Mouse (Mus musculus) midbrain, embryonic 16.5 days (tissue): ENCODE measurements around the gene Sec16a. TPM values are rescaled to one million over a fixed set of nuclear protein-coding genes. Genes with fewer than 3 reads are reported as not detected.

Source experiments
- ATAC-seq: fragments of 200-750 bp; cut with Nextera tagmentation; 2 replicates; pipeline ENCODE4 v1.8.0; 2017; ENCODE audit warnings: moderate TSS enrichment
- H3K27ac ChIP-seq: fragments of 300-500 bp; sonication (generic); 2 replicates; pipeline ENCODE4 v1.5.1; 2014; ENCODE audit warnings: mild to moderate bottlenecking, low read length, mixed read lengths
- H3K27me3 ChIP-seq: fragments of 300-500 bp; sonication (generic); 2 replicates; pipeline ENCODE4 v1.6.1; 2014; ENCODE audit warnings: low read depth, low read length, mixed read lengths; ENCODE audit not compliant: control insufficient read depth, insufficient read depth
- H3K36me3 ChIP-seq: fragments of 300-500 bp; sonication (generic); 2 replicates; pipeline ENCODE4 v1.6.1; 2014; ENCODE audit warnings: mild to moderate bottlenecking, low read length, moderate library complexity, mixed read lengths; ENCODE audit not compliant: control insufficient read depth, insufficient read depth
- H3K4me1 ChIP-seq: fragments of 300-500 bp; sonication (generic); 2 replicates; pipeline ENCODE4 v1.6.1; 2014; ENCODE audit warnings: mild to moderate bottlenecking, low read length, mixed read lengths; ENCODE audit not compliant: control insufficient read depth, insufficient read depth
- H3K4me2 ChIP-seq: fragments of 300-500 bp; sonication (generic); 2 replicates; pipeline ENCODE4 v1.6.1; 2014; ENCODE audit warnings: mild to moderate bottlenecking, low read length, mixed read lengths
- H3K4me3 ChIP-seq: fragments of 300-500 bp; sonication (generic); 2 replicates; pipeline ENCODE4 v1.5.1; 2014; ENCODE audit warnings: low read depth, mild to moderate bottlenecking, low read length, moderate library complexity, mixed read lengths
- H3K9ac ChIP-seq: fragments of 300-500 bp; sonication (generic); 2 replicates; pipeline ENCODE4 v1.6.1; 2014; ENCODE audit warnings: low read depth, low read length, mixed read lengths
- H3K9me3 ChIP-seq: fragments of 300-500 bp; sonication (generic); replicated peaks from 2 replicates; pipeline ENCODE4 v1.6.1; 2014; ENCODE audit warnings: mild to moderate bottlenecking, low read length, mixed read lengths; ENCODE audit not compliant: control insufficient read depth, poor library complexity, severe bottlenecking
- WGBS: fragments of 180-500 bp; shearing (Covaris S2); extraction: QIAGEN DNeasy Blood & Tissue Kit; methylation state at CpG from one replicate; pipeline ENCODE4 v1.1.7; 2014; 5-methylcytosine and 5-hydroxymethylcytosine counted together
- polyA plus RNA-seq: library from polyadenylated mRNA; unstranded; fragments of >200 nt; fragmentation: Nextera tagmentation; extraction: Ambion mirVana; gene quantifications from 2 replicates; pipeline ENCODE4 v1.2.1, GENCODE M21; 2015

Sec16a gene
- polyA plus RNA-seq, 1 experiment from 2014 or later: 18.7 TPM

DNA sequence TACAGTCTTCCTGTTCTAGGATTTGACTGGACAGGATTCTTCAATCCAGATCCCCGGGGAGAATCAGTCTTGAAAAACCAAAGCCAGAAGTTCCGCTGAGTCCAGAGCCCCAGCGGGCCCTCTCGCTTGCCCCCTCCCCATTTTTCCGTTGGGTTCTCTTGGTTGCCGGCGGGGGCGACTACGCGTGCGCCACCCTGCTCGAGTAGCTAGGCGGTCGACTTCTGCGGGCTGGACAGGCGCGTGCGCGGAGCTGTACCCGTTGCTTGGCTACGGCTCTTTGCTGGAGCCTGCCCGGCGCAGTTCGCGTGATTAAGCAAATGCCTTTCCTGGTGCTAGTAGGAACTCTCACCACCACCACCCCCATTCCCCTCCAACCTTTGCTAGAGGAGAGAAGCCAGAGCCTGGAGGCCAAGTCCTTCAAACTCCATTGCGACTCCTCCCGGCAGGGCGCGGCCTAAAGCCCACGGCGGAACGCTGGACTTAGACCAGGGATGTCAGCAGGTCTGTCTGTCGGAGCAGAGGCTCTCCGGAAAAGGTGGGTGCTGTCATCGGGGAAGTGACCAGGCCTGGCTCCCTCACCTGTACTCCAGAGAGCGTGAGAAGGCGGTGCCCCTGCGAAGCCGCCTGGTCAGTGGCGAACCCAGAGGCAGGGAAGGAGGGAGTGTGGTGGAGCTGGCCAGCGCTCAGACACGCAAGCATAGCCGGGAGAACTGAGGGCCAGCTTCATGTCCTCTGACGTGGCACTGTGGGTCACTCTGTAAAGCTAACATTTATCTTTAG, 840 bp upstream of the Sec16a start:
- peak; percentile 92 for ATAC-seq
- peak overlapping the region; percentile 95 for H3K27ac ChIP-seq
- H3K9ac ChIP-seq: peak overlapping the region; percentile 74
- peaks cover 8% of the 10 kb centered on the region; the same call in 1 of the 2 replicates for H3K36me3 ChIP-seq
- H3K4me1 ChIP-seq: peaks cover 33% of the 10 kb centered on the region
- no peaks in the 10 kb centered on the region for H3K27me3 ChIP-seq
- WGBS: under 1% methylated on average over 44 of the region's 44 CpGs
- peak overlapping the region; percentile 59 for H3K4me3 ChIP-seq
- H3K9me3 ChIP-seq: no peaks in the 10 kb centered on the region
- H3K4me2 ChIP-seq: peak overlapping the region; percentile 88

DNA sequence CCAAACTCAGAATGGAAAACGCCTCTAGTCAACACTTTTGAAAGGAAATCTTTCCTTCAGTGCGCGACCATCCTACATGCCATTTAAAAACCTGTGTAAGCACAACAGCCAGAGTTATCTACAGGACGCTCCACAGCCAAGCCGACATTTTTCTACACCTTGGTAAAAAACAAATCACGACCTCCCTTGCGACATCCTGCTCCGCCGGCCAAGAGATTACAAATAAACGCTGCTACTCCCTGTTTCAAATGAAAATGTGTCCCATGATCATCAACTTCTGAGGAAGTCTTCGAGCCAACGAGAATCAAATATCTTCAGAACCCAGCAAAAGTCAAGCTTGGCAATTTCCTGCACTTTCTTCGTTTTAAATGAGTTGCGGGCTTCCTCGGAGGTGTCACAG, 648 bp downstream of the Sec16a start:
- Histone ChIP-seq H3K4me2 (peak overlapping the region; percentile 78), H3K9me3 (no peaks in the 10 kb centered on the region), H3K4me1 (peaks cover 31% of the 10 kb centered on the region), H3K27me3 (no peaks in the 10 kb centered on the region), H3K36me3 (peaks cover 22% of the 10 kb centered on the region; the same call in 1 of the 2 replicates), H3K27ac (peak overlapping the region; percentile 82), H3K9ac (peak overlapping the region; percentile 73), H3K4me3 (peak overlapping the region; percentile 59)
- 3% methylated on average over 15 of the region's 15 CpGs for WGBS
- no peak for ATAC-seq

DNA sequence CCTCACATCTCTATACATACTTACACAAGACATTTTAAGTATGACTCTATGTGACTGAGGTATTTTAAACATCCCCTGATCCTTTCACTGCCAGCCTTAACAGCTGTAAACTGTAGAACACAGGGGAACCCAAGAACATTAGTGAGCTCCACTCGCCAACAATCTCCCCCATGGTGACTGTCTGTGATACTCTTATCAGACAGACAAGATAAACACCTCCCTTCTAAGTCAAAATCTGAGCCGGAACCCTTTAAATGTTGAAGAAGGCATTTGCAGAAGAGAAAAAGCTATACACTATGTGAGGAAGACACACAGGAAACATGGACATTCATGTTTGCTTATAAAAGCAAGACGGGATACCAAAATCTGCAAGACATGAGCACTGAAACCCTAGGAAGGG, 1.1 kb downstream of the Sec16a start:
- 57% methylated on average over 3 of the region's 3 CpGs for WGBS

DNA sequence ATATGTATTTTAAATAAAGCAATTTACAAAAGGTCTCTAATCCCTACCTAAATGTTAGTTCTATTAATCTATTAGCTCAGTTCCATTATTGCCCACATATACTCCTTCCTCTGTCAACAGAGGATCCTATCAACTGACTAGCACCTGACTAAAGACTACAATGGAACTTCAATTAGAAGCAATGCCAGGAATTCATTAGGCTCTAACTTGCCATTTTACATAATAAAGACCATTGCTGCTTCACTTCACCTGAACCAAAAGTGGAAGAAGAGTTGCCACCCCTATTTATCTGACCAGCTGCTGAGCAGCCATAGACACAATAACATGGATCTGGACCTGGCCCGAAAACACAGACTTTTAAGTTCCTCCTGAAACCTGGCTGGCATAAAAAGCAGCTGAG, 2.2 kb downstream of the Sec16a start:
- no peak overlapping the region for H3K9ac ChIP-seq
- no peak overlapping the region for H3K4me3 ChIP-seq
- H3K27me3 ChIP-seq: no peaks in the 10 kb centered on the region
- ATAC-seq: no peak
- peaks cover 31% of the 10 kb centered on the region for H3K4me1 ChIP-seq
- H3K27ac ChIP-seq: no peak overlapping the region
- no peak overlapping the region for H3K4me2 ChIP-seq
- H3K9me3 ChIP-seq: no peaks in the 10 kb centered on the region
- 61% methylated on average over 1 of the region's 1 CpGs for WGBS
- peaks cover 30% of the 10 kb centered on the region; the same call in 1 of the 2 replicates for H3K36me3 ChIP-seq

More for the DNA sequence above, 1.1 kb downstream of the Sec16a start:
- peak overlapping the region; percentile 73 for H3K9ac ChIP-seq
- no peak overlapping the region for H3K27ac ChIP-seq
- H3K9me3 ChIP-seq: no peaks in the 10 kb centered on the region
- peak overlapping the region; percentile 59 for H3K4me3 ChIP-seq
- H3K36me3 ChIP-seq: peaks cover 23% of the 10 kb centered on the region; the same call in 1 of the 2 replicates
- peaks cover 31% of the 10 kb centered on the region for H3K4me1 ChIP-seq
- peak overlapping the region; percentile 78 for H3K4me2 ChIP-seq
- no peak for ATAC-seq
- no peaks in the 10 kb centered on the region for H3K27me3 ChIP-seq

DNA sequence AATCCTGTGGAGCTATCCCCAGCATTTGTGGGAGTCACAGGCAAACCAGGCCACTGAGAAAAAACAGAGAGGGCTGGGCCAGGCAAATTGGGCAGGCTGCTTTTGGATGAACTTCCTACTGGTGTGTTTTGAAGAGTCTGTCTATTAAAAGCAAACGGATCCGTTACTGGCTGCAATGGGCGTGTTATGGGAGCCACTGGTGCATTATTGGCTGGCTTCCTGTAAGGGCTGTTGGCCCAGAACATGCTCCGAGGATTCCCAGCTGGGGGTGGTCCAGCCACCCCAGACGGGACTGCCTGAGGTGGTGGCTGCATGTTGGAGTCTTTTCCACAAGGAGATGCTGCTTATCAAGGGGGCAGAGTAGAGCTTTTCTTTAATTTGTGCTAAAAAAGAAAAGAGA, 3.3 kb downstream of the Sec16a start:
- peaks cover 30% of the 10 kb centered on the region; the same call in 1 of the 2 replicates for H3K36me3 ChIP-seq
- H3K27me3 ChIP-seq: no peaks in the 10 kb centered on the region
- H3K4me1 ChIP-seq: peaks cover 28% of the 10 kb centered on the region
- 83% methylated on average over 5 of the region's 5 CpGs for WGBS
- H3K4me2 ChIP-seq: no peak overlapping the region
- H3K9ac ChIP-seq: no peak overlapping the region
- no peaks in the 10 kb centered on the region for H3K9me3 ChIP-seq
- H3K4me3 ChIP-seq: no peak overlapping the region
- ATAC-seq: no peak
- H3K27ac ChIP-seq: no peak overlapping the region

DNA sequence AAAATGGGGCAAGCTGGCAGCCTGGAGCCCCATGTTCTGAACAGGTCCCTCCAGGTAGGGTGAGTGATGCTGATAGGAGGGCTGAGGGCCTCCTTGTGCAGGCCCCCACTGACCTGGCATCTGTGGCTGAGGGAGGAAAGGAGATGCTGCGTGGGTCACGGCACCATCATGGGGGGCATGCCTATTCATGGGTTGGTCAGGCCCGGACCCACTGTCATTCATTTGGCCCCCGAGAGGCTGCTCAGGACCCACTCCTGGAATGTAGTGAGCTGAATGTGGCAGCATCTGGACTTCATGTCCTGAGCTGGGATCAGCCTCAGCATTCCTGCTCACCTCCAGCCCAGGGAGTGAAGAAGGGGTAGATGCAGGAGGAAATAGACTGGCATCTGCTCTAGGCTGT, 3.8 kb downstream of the Sec16a start:
- H3K9me3 ChIP-seq: no peaks in the 10 kb centered on the region
- no peak overlapping the region for H3K27ac ChIP-seq
- no peak overlapping the region for H3K4me2 ChIP-seq
- WGBS: 98% methylated on average over 4 of the region's 4 CpGs
- H3K27me3 ChIP-seq: no peaks in the 10 kb centered on the region
- no peak for ATAC-seq
- peaks cover 23% of the 10 kb centered on the region for H3K4me1 ChIP-seq
- no peak overlapping the region for H3K9ac ChIP-seq
- H3K4me3 ChIP-seq: no peak overlapping the region
- H3K36me3 ChIP-seq: peaks cover 30% of the 10 kb centered on the region; the same call in 1 of the 2 replicates

DNA sequence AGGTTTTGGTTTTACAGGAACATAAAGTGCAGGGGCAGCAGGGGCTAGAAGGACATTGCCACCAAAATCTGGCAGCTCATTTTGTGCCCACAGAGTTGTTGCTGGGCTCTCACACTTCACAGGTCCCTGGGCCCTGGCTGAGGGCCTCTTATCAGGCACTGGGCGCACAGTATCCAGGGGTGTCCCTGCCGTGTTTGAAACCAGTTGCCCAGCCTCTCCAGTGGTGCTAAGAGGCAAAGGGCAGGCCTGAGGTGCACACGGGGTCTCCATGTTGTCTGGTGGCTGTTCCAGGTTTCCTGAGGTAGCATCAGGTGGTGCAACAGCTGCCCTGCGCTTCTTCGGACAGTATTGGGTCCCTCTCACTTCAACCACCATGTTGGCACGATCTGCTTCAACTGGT, 5.3 kb downstream of the Sec16a start:
- WGBS: 94% methylated on average over 6 of the region's 6 CpGs
- H3K27ac ChIP-seq: no peak overlapping the region
- H3K4me1 ChIP-seq: peaks cover 23% of the 10 kb centered on the region

DNA sequence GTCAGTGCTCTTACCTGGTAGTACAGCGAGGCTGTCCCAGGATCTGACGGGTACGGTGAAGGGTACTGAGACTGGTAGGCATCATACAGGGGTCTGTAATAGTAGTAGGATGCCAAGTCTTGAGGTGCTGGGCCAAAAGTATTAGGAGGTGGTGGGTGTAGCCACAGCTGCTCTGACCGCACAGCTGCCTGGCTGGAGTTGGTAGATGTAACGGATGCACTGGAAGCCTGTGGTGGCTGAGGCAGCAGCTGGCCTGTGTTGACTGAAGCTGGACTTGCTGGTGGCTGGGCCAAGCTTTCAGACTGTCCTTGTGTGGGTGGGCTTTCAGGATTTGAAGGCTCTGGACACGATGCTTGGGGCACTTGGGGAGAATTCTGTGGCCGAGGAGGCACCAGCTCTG, 6.6 kb downstream of the Sec16a start:
- H3K4me3 ChIP-seq: no peak overlapping the region
- H3K27me3 ChIP-seq: no peaks in the 10 kb centered on the region
- WGBS: 92% methylated on average over 7 of the region's 7 CpGs
- H3K36me3 ChIP-seq: peaks cover 36% of the 10 kb centered on the region; the same call in 1 of the 2 replicates
- no peaks in the 10 kb centered on the region for H3K9me3 ChIP-seq
- peaks cover 13% of the 10 kb centered on the region for H3K4me1 ChIP-seq
- no peak overlapping the region for H3K4me2 ChIP-seq
- H3K9ac ChIP-seq: no peak overlapping the region
- ATAC-seq: no peak
- H3K27ac ChIP-seq: no peak overlapping the region

More for the DNA sequence above, 5.3 kb downstream of the Sec16a start:
- Histone ChIP-seq H3K27me3 (no peaks in the 10 kb centered on the region), H3K9ac (no peak overlapping the region), H3K4me2 (no peak overlapping the region), H3K9me3 (no peaks in the 10 kb centered on the region), H3K4me3 (no peak overlapping the region), H3K36me3 (peaks cover 36% of the 10 kb centered on the region; the same call in 1 of the 2 replicates)
- ATAC-seq: no peak

DNA sequence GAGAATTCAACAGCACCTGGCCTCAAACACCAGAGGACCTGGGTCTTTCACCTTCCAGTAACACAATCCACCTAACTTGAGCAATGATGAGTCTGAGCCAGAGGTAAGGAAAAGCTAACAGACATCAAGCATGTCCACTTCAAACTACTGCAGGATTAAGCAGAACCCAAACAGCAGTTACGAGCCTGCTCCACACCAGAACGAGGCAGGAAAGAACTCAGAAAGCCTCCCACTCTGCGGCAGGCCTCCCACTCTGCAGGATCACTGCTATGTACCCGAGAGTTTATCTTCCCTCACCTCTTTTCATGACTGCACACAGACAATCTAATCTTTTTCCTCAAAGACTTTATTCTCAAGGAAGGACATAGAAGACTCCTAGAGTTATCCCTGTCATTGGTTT, 7.8 kb downstream of the Sec16a start:
- Histone ChIP-seq H3K4me1 (peaks cover 6% of the 10 kb centered on the region), H3K27me3 (no peaks in the 10 kb centered on the region), H3K9ac (no peak overlapping the region), H3K4me3 (no peak overlapping the region), H3K4me2 (no peak overlapping the region), H3K27ac (no peak overlapping the region), H3K9me3 (no peaks in the 10 kb centered on the region), H3K36me3 (peaks cover 40% of the 10 kb centered on the region; the same call in 1 of the 2 replicates)
- 70% methylated on average over 4 of the region's 4 CpGs for WGBS
- no peak for ATAC-seq
